Mouse (Mus musculus): ENCODE results near the gene Hoxc10.

GRCm38 (mm10) chr15:102943468-102943813, 23.2 kb upstream of the Hoxc10 start:
- TF ChIP-seq CTCF (IDR thresholded peaks at IDR 0.05; ENCODE audit: low read depth) = no peak; the same call in 1 of the 2 replicates
- no peak for TF ChIP-seq EP300 (optimal IDR thresholded peaks at IDR 0.05)

Data from stomach, postnatal 0 days (tissue).